Mouse (Mus musculus): ENCODE results near the gene Sh3gl2.

DNA sequence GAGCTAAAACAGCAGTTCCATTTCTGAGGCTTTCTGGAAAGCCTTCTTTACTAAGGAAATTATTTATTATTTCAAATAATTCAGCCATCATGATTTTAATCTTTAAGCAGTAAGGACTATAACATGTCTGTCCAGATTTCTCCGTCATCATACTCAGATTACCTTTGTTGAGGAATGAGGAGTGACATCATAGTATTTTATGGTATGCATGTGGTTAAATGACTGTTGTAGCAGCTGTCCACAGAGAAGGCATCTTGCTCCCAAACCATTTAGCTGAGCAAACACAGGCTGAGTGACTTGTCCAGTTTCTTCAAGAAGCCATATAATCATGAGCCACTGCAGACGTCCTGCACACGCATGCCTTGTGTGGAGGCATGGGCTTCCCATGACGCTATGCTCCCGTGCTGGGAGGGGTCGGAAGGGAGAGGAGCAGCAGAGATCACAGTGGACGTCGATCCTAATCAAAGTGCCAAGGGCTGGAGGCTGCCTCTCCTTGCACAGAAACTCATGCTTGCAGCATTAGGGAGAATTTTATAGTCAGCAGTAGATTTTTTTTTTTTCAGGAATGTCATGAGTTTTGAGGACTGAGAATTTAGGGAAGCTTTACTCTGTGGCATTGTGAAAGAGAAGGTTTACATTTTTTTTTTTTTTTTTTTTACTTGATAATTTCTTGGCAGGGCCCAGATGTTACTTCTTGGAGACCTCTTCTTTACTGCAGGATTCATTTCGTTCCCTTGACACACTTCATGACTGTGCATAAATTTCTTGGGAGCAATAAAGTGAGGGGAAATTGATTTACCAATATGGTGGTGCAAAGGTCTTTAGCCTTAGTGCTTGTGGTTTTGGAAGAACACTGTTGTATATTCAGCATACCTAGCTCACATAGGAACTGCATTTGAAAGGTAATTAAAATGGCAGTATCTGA lies 23.0 kb downstream of the Sh3gl2 start:
- TF ChIP-seq E2F4 (IDR thresholded peaks at IDR 0.05; ENCODE audit: insufficient replicate concordance, low read depth, low read length) (no peak), MXI1 (IDR thresholded peaks at IDR 0.05; ENCODE audit: low read depth, low read length) (no peak), CTCF (conservative IDR thresholded peaks at IDR 0.05 in 1 of 2, IDR thresholded peaks at IDR 0.05 in 1 of 2; ENCODE audit: low read depth in 2 of 2, low read length in 2 of 2) (no peak), SIN3A (IDR thresholded peaks at IDR 0.05; ENCODE audit: low read length) (no peak), POLR2AphosphoS2 (IDR thresholded peaks at IDR 0.05; ENCODE audit: low read depth, low read length) (no peak), ZKSCAN1 (IDR thresholded peaks at IDR 0.05; ENCODE audit: borderline replicate concordance, low read depth, low read length) (no peak), POLR2A (IDR thresholded peaks at IDR 0.05; ENCODE audit: low read depth, low read length) (no peak), USF1 (IDR thresholded peaks at IDR 0.05; ENCODE audit: low read depth, low read length) (no peak), KAT2A (IDR thresholded peaks at IDR 0.05; ENCODE audit: insufficient replicate concordance, low read length) (no peak), SMC3 (IDR thresholded peaks at IDR 0.05; ENCODE audit: low read depth, low read length) (no peak)
